12 mouse cellular contexts compared by ENCODE assay signal in genomic region chr5:100430966-100431365, GRCm38 (mm10). TPM values are rescaled to one million over a fixed set of nuclear protein-coding genes. Genes with fewer than 3 reads are reported as not detected.
DNase-seq lines count a peak whose midpoint lies in the region; ATAC-seq and TF ChIP-seq lines count a peak whose summit lies in the region.
"Had no signal": no experiment of that assay in that cellular context is flagged by ENCODE, and none has a peak within 500 bp of the region (broad histone marks: within the 10 kb centered on the region; RNA-seq: fewer than 3 reads in every experiment).

No protein-coding gene starts in this region.

- WGBS in liver, embryonic 11.5 days, result 40% methylated on average over 2 of the region's 2 CpGs
- WGBS in embryonic facial prominence, embryonic 13.5 days, result 52% methylated on average over 2 of the region's 2 CpGs
- WGBS in liver, embryonic 14.5 days (ENCODE audit: insufficient replicate concordance), result 30% methylated on average over 2 of the region's 2 CpGs

- TF ChIP-seq CTCF in G1E (IDR thresholded peaks at IDR 0.05; ENCODE audit: low read depth, low read length), result no peak
- TF ChIP-seq CTCF in liver, embryonic 14.5 days (IDR thresholded peaks at IDR 0.05; ENCODE audit: low read depth), result no peak

- H3K27ac ChIP-seq in liver, embryonic 11.5 days (ENCODE audit: low read depth, low read length), result no peak overlapping the region
- H3K27ac ChIP-seq in embryonic facial prominence, embryonic 13.5 days, result no peak overlapping the region
- no peak overlapping the region for H3K27ac ChIP-seq in liver, embryonic 14.5 days
- H3K27ac ChIP-seq: heart, embryonic 15.5 days had no signal

- H3K9me3 ChIP-seq in liver, embryonic 11.5 days (ENCODE audit: control insufficient read depth, low read length), result no peaks in the 10 kb centered on the region
- H3K9me3 ChIP-seq in G1E (replicated peaks), result no peaks in the 10 kb centered on the region
- H3K9me3 ChIP-seq in embryonic facial prominence, embryonic 13.5 days, result no peaks in the 10 kb centered on the region
- H3K9me3 ChIP-seq in liver, embryonic 14.5 days (ENCODE audit: control insufficient read depth, low read length), result no peaks in the 10 kb centered on the region
- H3K9me3 ChIP-seq: heart, embryonic 15.5 days had no signal

- no peak for ATAC-seq in liver, embryonic 11.5 days (replicated peaks; ENCODE audit: low FRiP score)
- ATAC-seq in G1E (ENCODE audit: extremely low read depth, insufficient number of reproducible peaks, low FRiP score, poor library complexity, severe bottlenecking), result no peak
- no peak for ATAC-seq in embryonic facial prominence, embryonic 13.5 days (ENCODE audit: insufficient number of reproducible peaks, insufficient read depth, low FRiP score, low TSS enrichment, low read depth)
- no peak for ATAC-seq in liver, embryonic 14.5 days (ENCODE audit: insufficient read depth)

- H3K4me1 ChIP-seq in liver, embryonic 11.5 days (replicated peaks; ENCODE audit: control insufficient read depth, insufficient read depth, low read length), result peaks cover 29% of the 10 kb centered on the region
- H3K4me1 ChIP-seq in G1E (ENCODE audit: insufficient read depth, low read depth, low read length), result peaks cover 41% of the 10 kb centered on the region
- H3K4me1 ChIP-seq in embryonic facial prominence, embryonic 13.5 days, result peaks cover 30% of the 10 kb centered on the region
- H3K4me1 ChIP-seq in liver, embryonic 14.5 days (replicated peaks; ENCODE audit: control insufficient read depth in 2 of 2, insufficient read depth in 2 of 2, low read length in 1 of 2), result peaks cover 16 to 36% of the 10 kb centered on the region in 2 experiments

- DNase-seq in liver, embryonic 11.5 days (ENCODE audit: low spot score), result no peak
- DNase-seq in liver (no peak), G1E (ENCODE audit: low spot score) (no peak)
- DNase-seq in liver, embryonic 14.5 days (ENCODE audit: low read depth in 3 of 3, low spot score in 3 of 3), result no peak
- no peak for DNase-seq in thymus, postnatal 25 days
- DNase-seq in spleen, postnatal 10 days (ENCODE audit: low spot score in 2 of 2), result no peak
- DNase-seq: cerebellum, adult 11 months; gastrocnemius, postnatal 10 days; kidney, postnatal 36 days; layer of hippocampus, postnatal 36 days had no signal

- no peaks in the 10 kb centered on the region for H3K27me3 ChIP-seq in liver, embryonic 11.5 days (replicated peaks; ENCODE audit: control insufficient read depth, insufficient read depth, low read length)
- no peaks in the 10 kb centered on the region for H3K27me3 ChIP-seq in G1E (ENCODE audit: insufficient read depth, low read length)
- no peaks in the 10 kb centered on the region for H3K27me3 ChIP-seq in embryonic facial prominence, embryonic 13.5 days
- H3K27me3 ChIP-seq in liver, embryonic 14.5 days (ENCODE audit: control insufficient read depth, insufficient read depth, low read length), result no peaks in the 10 kb centered on the region
- H3K27me3 ChIP-seq: heart, embryonic 15.5 days had no signal

- H3K36me3 ChIP-seq in liver, embryonic 11.5 days (ENCODE audit: control insufficient read depth, insufficient read depth, low read length), result peaks cover 19% of the 10 kb centered on the region
- peaks cover 57% of the 10 kb centered on the region for H3K36me3 ChIP-seq in G1E (replicated peaks)
- H3K36me3 ChIP-seq in embryonic facial prominence, embryonic 13.5 days, result peaks cover 21% of the 10 kb centered on the region
- H3K36me3 ChIP-seq in liver, embryonic 14.5 days (replicated peaks; ENCODE audit: control insufficient read depth, insufficient read depth, low read depth), result peaks cover 12% of the 10 kb centered on the region

- H3K9ac ChIP-seq in liver, embryonic 11.5 days (ENCODE audit: low read depth, low read length), result peak overlapping the region; percentile 95
- no peak overlapping the region; the same call in 1 of the 2 replicates for H3K9ac ChIP-seq in embryonic facial prominence, embryonic 13.5 days
- H3K9ac ChIP-seq in liver, embryonic 14.5 days (replicated peaks), result peak overlapping the region; percentile 59

- H3K4me2 ChIP-seq in liver, embryonic 11.5 days, result peak overlapping the region; percentile 97
- H3K4me2 ChIP-seq in embryonic facial prominence, embryonic 13.5 days, result peak overlapping the region; percentile 93
- peak overlapping the region; percentile 95 for H3K4me2 ChIP-seq in liver, embryonic 14.5 days (ENCODE audit: low read depth)

- TF ChIP-seq EP300 in liver, embryonic 14.5 days (IDR thresholded peaks at IDR 0.05; ENCODE audit: low read depth), result no peak

- peak overlapping the region; percentile 76 for H3K4me3 ChIP-seq in liver, embryonic 11.5 days (ENCODE audit: low read depth, low read length)
- H3K4me3 ChIP-seq in G1E (ENCODE audit: low read depth, low read length), result peak overlapping the region; percentile 43; the same call in 1 of the 2 replicates
- H3K4me3 ChIP-seq in embryonic facial prominence, embryonic 13.5 days, result no peak overlapping the region
- no peak overlapping the region for H3K4me3 ChIP-seq in liver, embryonic 14.5 days (ENCODE audit: insufficient read depth in 1 of 2, low read depth in 2 of 2, low read length in 2 of 2)

RNA-seq across cellular contexts. Expression of gene Sec31a, which starts 14.9 kb away (rescaled TPM):
- polyA plus RNA-seq in liver, embryonic 11.5 days (2014; fragmentation: Nextera tagmentation; extraction: Ambion mirVana), result 125 and 131 TPM in 2 replicates
- total RNA-seq in G1E (2014; fragmentation: Nextera tagmentation) (173 and 224 TPM in 2 replicates), G1E (2017) (69.5 and 71.0 TPM in 2 replicates)
- 132 and 146 TPM in 2 replicates for polyA plus RNA-seq in G1E (2012)
- 203 and 220 TPM in 2 replicates for polyA plus RNA-seq in embryonic facial prominence, embryonic 13.5 days (2015; fragmentation: Nextera tagmentation; extraction: Ambion mirVana)
- 48.5 and 56.2 TPM in 2 replicates for polyA plus RNA-seq in liver, embryonic 14.5 days (2012; rRNA removed)
- 43.6 and 44.8 TPM in 2 replicates for polyA plus RNA-seq in liver, embryonic 14.5 days (2014; fragmentation: Nextera tagmentation; extraction: Ambion mirVana)

Comparison
In these comparisons a context has a peak if more than half of its experiments do, and no peak if none do; other contexts are left out.
1. H3K4me3 ChIP-seq: peak in liver, embryonic 11.5 days (single experiment) and G1E (single experiment); none in embryonic facial prominence, embryonic 13.5 days (single experiment) and liver, embryonic 14.5 days (0 of 2).
2. Peak in every context shown above with its lines, with median percentiles within 50 percentile points of each other: H3K4me2 ChIP-seq.